Mouse (Mus musculus) gastrocnemius, adult 8-10 months (tissue): ENCODE measurements around the gene Stx3. TPM values are rescaled to one million over a fixed set of nuclear protein-coding genes. Genes with fewer than 3 reads are reported as not detected.

ENCODE experiments used
- DNase-seq, 2 experiments: peaks; one replicate each; pipeline ENCODE4 v3.0.0; 2022; ENCODE audit warnings: low spot score in 2 of 2
- total RNA-seq, 4 experiments: library from RNA; stranded (reverse); gene quantifications; 2 replicates each; pipeline ENCODE4 v1.2.4; 2022

The Stx3 gene
- 1 to 10 TPM in 3 of 4 experiments, under 1 TPM in 1; 0.97 to 1.8 (median 1.2) TPM for total RNA-seq

- no peak for DNase-seq
Observed at GRCm38 (mm10) chr19:11819143-11819700, at the start of gene Stx3. Gene Stx3, minus strand, starts transcription at chr19:11819403.

- no peak for DNase-seq
Observed at GRCm38 (mm10) chr19:11867837-11868236, 48.6 kb upstream of the Stx3 start.

GRCm38 (mm10) chr19:11860966-11861365 lies 41.8 kb upstream of the Stx3 start, which contains the start of gene Olfr1418:
Gene Olfr1418, minus strand, starts transcription at chr19:11861066.
- no peak for DNase-seq

GRCm38 (mm10) chr19:11856506-11856905 lies 37.3 kb upstream of the Stx3 start:
- DNase-seq = no peak

- DNase-seq = no peak
Observed at GRCm38 (mm10) chr19:11854821-11855220, 35.6 kb upstream of the Stx3 start.

GRCm38 (mm10) chr19:11852652-11853051 lies 33.4 kb upstream of the Stx3 start:
- DNase-seq = no peak

- DNase-seq = no peak
Observed at GRCm38 (mm10) chr19:11846333-11846732, 27.1 kb upstream of the Stx3 start.

- DNase-seq = no peak
Observed at GRCm38 (mm10) chr19:11839119-11839518, 19.9 kb upstream of the Stx3 start, which contains the start of gene Olfr1417. Gene Olfr1417, minus strand, starts transcription at chr19:11839219.

GRCm38 (mm10) chr19:11823346-11824065 lies 4.3 kb upstream of the Stx3 start:
- no peak for DNase-seq

- no peak for DNase-seq
Observed at GRCm38 (mm10) chr19:11820211-11820610, 1.0 kb upstream of the Stx3 start.

- DNase-seq = peak; percentile 38 to 47
Observed at GRCm38 (mm10) chr19:11819800-11820199, 597 bp upstream of the Stx3 start.

- DNase-seq = peak in 1 of 2 experiments; percentile 17
Observed at GRCm38 (mm10) chr19:11818199-11819142, 732 bp downstream of the Stx3 start.

GRCm38 (mm10) chr19:11817586-11817985 lies 1.6 kb downstream of the Stx3 start:
- no peak for DNase-seq

- DNase-seq = no peak
Observed at GRCm38 (mm10) chr19:11816706-11817105, 2.5 kb downstream of the Stx3 start.

- no peak for DNase-seq
Observed at GRCm38 (mm10) chr19:11814742-11815333, 4.4 kb downstream of the Stx3 start.

GRCm38 (mm10) chr19:11813649-11814048 lies 5.6 kb downstream of the Stx3 start:
- no peak for DNase-seq

GRCm38 (mm10) chr19:11813136-11813535 lies 6.1 kb downstream of the Stx3 start:
- no peak for DNase-seq

GRCm38 (mm10) chr19:11811688-11812365 lies 7.4 kb downstream of the Stx3 start:
- no peak for DNase-seq

GRCm38 (mm10) chr19:11810856-11811255 lies 8.3 kb downstream of the Stx3 start:
- no peak for DNase-seq

GRCm38 (mm10) chr19:11810003-11810758 lies 9.0 kb downstream of the Stx3 start:
- no peak for DNase-seq
